Mouse (Mus musculus): ENCODE data around the gene Clint1. TPM values are rescaled to one million over a fixed set of nuclear protein-coding genes. Genes with fewer than 3 reads are reported as not detected.

Clint1 gene
- polyA plus RNA-seq, 1 experiment from 2014 or later, result 67.7 TPM

DNA sequence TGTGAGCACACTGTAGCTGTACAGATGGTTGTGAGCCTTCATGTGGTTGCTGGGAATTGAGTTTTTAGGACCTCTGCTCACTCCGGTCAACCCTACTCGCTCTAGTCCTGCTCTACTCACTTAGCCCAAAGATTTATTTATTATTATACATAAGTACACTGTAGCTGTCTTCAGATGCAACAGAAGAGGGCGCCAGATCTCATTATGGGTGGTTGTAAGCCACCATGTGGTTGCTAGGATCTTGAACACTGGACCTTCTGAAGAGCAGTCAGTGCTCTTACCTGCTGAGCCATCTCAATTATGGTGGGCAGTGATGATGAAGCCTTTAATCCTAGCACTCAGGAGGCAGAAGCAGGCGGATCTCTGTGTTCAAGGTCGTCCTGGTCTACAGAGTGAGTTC, 108.2 kb downstream of the Clint1 start:
- no peak for DNase-seq (ENCODE audit: low spot score)
- 87% methylated on average over 5 of the region's 5 CpGs for WGBS
- Histone ChIP-seq H3K27me3 (ENCODE audit: control insufficient read depth, insufficient read depth, low read length) (no peaks in the 10 kb centered on the region), H3K4me3 (ENCODE audit: low read depth, low read length) (no peak overlapping the region), H3K9me3 (ENCODE audit: control insufficient read depth, low read length) (no peaks in the 10 kb centered on the region), H3K9ac (ENCODE audit: low read length) (no peak overlapping the region), H3K4me1 (ENCODE audit: control insufficient read depth, insufficient read depth, low read length) (no peaks in the 10 kb centered on the region), H3K27ac (ENCODE audit: low read depth, low read length) (no peak overlapping the region), H3K36me3 (ENCODE audit: control insufficient read depth, insufficient read depth, low read length) (no peaks in the 10 kb centered on the region), H3K4me2 (ENCODE audit: low read depth) (no peak overlapping the region)
- no peak for ATAC-seq (ENCODE audit: insufficient read depth, low FRiP score, low TSS enrichment)

Small RNA genes within 50 kb of the gene (microRNA-seq; reads per million reads assigned to microRNA genes)
- not detected for gene Gm22751

Other genes with a start within 250 kb of the Clint1 start
- gene Lsm11, start 92.9 kb downstream of the Clint1 start, polyA plus RNA-seq (2014; fragmentation: Nextera tagmentation; extraction: Ambion mirVana), result 11.3 and 11.5 TPM in 2 replicates
- 14.1 and 14.9 TPM in 2 replicates for gene Thg1l, start 103.4 kb downstream of the Clint1 start, polyA plus RNA-seq (2014; fragmentation: Nextera tagmentation; extraction: Ambion mirVana)
- gene Sox30, start 128.3 kb downstream of the Clint1 start, polyA plus RNA-seq (2014; fragmentation: Nextera tagmentation; extraction: Ambion mirVana), result 0.09 and 0.26 TPM in 2 replicates
- 3.3 TPM in 2 replicates for gene Gm12166, start 200.3 kb downstream of the Clint1 start, polyA plus RNA-seq (2014; fragmentation: Nextera tagmentation; extraction: Ambion mirVana)
- gene Adam19, start 203.9 kb downstream of the Clint1 start, polyA plus RNA-seq (2014; fragmentation: Nextera tagmentation; extraction: Ambion mirVana), result 17.7 and 20.0 TPM in 2 replicates